Mouse (Mus musculus): ENCODE data around the gene Slc38a2. TPM values are rescaled to one million over a fixed set of nuclear protein-coding genes. Genes with fewer than 3 reads are reported as not detected.
A peak's percentile ranks its signal among the peaks of the same experiment; 100 is the strongest.

Gene Slc38a2
- total RNA-seq (2021): 100 to 1,000 TPM in 1 of 2 experiments, 10 to 100 TPM in 1; 73.6 to 103 TPM
- long read RNA-seq, experiment 1, full-length matches to known transcripts: 20 of 37 reads
- long read RNA-seq, experiment 1, partial matches to known transcripts: 8 of 37 reads
- long read RNA-seq, experiment 1, other reads (novel, unspliced or antisense): 9 of 37 reads
- long read RNA-seq, experiment 2, full-length matches to known transcripts: 35 of 56 reads
- long read RNA-seq, experiment 2, partial matches to known transcripts: 13 of 56 reads
- long read RNA-seq, experiment 2, other reads (novel, unspliced or antisense): 8 of 56 reads

GRCm38 (mm10) chr15:96699521-96700511 lies at the start of gene Slc38a2:
TSS of gene Slc38a2 (minus strand) at chr15:96699730.
- intact Hi-C loops (cut with DNase I; ENCODE audit: low total_unique reads): loop anchor here (10.0 kb wide), 1 partner anchor 235 kb away; no protein-coding TSS in a partner anchor

GRCm38 (mm10) chr15:96749101-96749500 lies 49.6 kb upstream of the Slc38a2 start:
- DNase-seq: no peak
- intact Hi-C loops (cut with DNase I; ENCODE audit: low total_unique reads): no loop called here

More at GRCm38 (mm10) chr15:96699521-96700511, at the start of gene Slc38a2:
- DNase-seq: peak; percentile 89

- DNase-seq: no peak
- intact Hi-C loops (cut with DNase I; ENCODE audit: low total_unique reads): no loop called here
These were observed 48.0 kb upstream of the Slc38a2 start for GRCm38 (mm10) chr15:96747551-96747950.

- intact Hi-C loops (cut with DNase I; ENCODE audit: low total_unique reads): no loop called here
- DNase-seq: no peak
These were observed 47.5 kb upstream of the Slc38a2 start for GRCm38 (mm10) chr15:96746986-96747385.

- intact Hi-C loops (cut with DNase I; ENCODE audit: low total_unique reads): no loop called here
These were observed 45.8 kb upstream of the Slc38a2 start for GRCm38 (mm10) chr15:96745299-96745698.

DNA sequence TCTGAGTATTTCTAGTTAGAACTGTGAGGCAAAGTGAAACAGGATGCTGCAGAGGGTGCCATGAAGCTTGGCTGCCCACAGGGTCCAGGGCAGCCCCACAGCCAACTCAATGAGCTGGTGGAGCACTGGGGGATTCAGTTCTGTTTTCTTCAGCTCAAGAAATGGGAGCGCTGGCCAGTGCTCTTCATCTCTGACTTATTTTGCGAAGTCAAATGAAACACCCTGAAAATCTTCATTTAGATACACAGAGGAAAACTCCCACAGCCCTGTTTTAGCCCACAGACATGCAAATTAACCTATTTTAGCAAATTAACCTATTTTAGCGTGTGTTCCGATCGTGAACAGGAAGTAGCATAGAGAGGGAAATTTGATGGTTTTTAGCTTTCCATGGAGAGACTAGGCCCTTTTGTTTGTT lies 45.4 kb upstream of the Slc38a2 start:
- no peak for DNase-seq
- intact Hi-C loops (cut with DNase I; ENCODE audit: low total_unique reads): no loop called here

More at GRCm38 (mm10) chr15:96745299-96745698, 45.8 kb upstream of the Slc38a2 start:
- DNase-seq: no peak

DNA sequence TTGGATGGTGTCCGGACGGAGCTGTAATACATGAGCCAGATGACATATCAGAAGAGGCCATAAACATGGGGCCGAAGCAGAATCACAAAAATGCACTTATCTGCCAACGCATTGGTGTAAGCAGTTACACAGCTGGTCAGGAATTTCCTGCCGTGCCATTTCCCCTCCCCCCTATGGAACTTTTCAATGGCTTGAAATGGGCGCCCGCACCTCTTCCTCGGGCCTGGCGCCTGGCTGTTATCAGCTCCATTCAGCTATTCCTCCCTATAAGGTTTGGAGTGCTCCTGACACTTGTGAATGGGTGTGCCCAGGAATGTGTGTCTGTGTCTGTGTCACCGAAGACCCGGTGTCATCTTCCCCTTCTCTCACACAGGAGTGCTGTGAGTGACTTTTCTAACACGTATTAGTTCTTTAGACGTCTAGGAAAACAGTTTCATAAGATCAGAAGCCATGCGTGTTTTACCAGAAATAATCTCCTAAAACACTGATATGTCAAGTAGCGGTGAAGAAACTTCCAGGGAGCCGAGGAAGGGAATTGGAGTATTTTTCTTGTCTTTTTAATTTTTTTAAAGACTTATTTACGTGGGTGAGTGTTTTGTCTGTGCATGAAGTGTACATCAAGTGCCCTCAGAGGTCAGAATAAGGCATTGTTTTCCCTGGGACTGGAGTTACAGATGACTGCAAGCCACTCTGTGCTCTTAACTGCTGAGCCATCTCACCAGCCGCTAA lies 44.8 kb upstream of the Slc38a2 start:
- no peak for DNase-seq
- intact Hi-C loops (cut with DNase I; ENCODE audit: low total_unique reads): no loop called here

GRCm38 (mm10) chr15:96743257-96743656 lies 43.7 kb upstream of the Slc38a2 start:
- intact Hi-C loops (cut with DNase I; ENCODE audit: low total_unique reads): no loop called here
- no peak for DNase-seq

GRCm38 (mm10) chr15:96742591-96743241 lies 43.2 kb upstream of the Slc38a2 start:
- intact Hi-C loops (cut with DNase I; ENCODE audit: low total_unique reads): no loop called here
- no peak for DNase-seq

GRCm38 (mm10) chr15:96740865-96741561 lies 41.5 kb upstream of the Slc38a2 start:
- intact Hi-C loops (cut with DNase I; ENCODE audit: low total_unique reads): no loop called here
- DNase-seq: no peak

- intact Hi-C loops (cut with DNase I; ENCODE audit: low total_unique reads): no loop called here
- no peak for DNase-seq
These were observed 40.6 kb upstream of the Slc38a2 start for GRCm38 (mm10) chr15:96740091-96740490.

GRCm38 (mm10) chr15:96736663-96737385 lies 37.3 kb upstream of the Slc38a2 start:
- no peak for DNase-seq
- intact Hi-C loops (cut with DNase I; ENCODE audit: low total_unique reads): no loop called here

DNA sequence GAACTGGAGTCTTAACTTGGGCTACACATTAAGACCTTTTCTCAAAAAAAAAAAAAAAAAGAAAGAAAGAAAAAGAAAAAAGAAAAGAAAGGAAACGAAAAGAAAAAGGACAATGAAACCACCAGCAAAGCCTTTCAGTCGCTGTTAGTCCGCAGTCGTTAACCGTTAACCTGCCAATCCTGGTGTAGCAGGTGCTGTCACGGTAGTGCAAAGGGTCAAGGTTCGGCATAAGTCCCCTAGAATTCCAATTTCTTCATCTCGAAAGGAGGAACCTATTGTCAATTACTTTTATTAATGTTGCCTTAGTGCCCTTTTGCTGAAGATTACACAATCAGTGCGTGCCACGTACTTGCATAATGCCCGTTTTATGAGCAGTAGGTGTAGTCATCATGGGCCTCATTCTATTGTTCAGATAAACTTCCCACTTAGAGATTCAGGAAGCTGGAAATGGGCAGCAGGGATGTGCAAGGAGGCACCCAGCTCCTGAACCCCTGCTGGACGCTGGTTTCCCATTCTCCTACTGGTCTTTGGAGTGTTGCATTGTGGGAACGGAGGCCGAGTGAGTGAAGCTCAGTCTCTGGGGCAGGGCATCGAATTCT lies 36.1 kb upstream of the Slc38a2 start:
- intact Hi-C loops (cut with DNase I; ENCODE audit: low total_unique reads): no loop called here

GRCm38 (mm10) chr15:96734423-96734822 lies 34.9 kb upstream of the Slc38a2 start:
- intact Hi-C loops (cut with DNase I; ENCODE audit: low total_unique reads): no loop called here
- DNase-seq: no peak

More for the DNA sequence above, 36.1 kb upstream of the Slc38a2 start:
- DNase-seq: no peak

- DNase-seq: no peak
- intact Hi-C loops (cut with DNase I; ENCODE audit: low total_unique reads): no loop called here
These were observed 30.9 kb upstream of the Slc38a2 start for GRCm38 (mm10) chr15:96730416-96730815.

- peak; percentile 75 for DNase-seq
- intact Hi-C loops (cut with DNase I; ENCODE audit: low total_unique reads): no loop called here
These were observed 30.3 kb upstream of the Slc38a2 start for GRCm38 (mm10) chr15:96729785-96730184.

GRCm38 (mm10) chr15:96728993-96729392 lies 29.5 kb upstream of the Slc38a2 start:
- intact Hi-C loops (cut with DNase I; ENCODE audit: low total_unique reads): no loop called here
- no peak for DNase-seq

- DNase-seq: no peak
- intact Hi-C loops (cut with DNase I; ENCODE audit: low total_unique reads): no loop called here
These were observed 28.8 kb upstream of the Slc38a2 start for GRCm38 (mm10) chr15:96728346-96728745.
